Mouse (Mus musculus): ENCODE data around the gene Aif1.

DNA sequence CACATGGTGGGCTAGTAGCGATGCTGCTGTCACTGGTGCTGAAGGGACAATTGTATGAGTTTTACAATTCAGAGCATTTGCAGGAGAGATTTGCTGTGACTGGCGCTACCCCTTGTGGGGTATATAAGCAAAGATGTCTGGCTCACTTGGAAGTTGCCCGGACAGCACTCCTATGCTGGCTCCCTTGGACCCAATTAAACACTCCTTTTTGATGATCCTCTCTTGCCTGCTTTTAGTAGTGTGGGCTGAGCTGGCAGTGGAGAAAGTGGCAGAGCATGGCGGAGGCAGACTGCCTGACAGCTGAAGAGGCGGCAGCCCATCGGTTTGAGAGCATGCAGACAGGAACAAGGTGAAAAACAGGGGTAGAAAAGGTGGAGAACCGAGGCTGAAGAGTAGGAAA, 8.1 kb downstream of the Aif1 start:
- TF ChIP-seq CTCF (IDR thresholded peaks at IDR 0.05; ENCODE audit: extremely low read depth, insufficient read depth, low read length) (no peak), POLR2A (IDR thresholded peaks at IDR 0.05; ENCODE audit: extremely low read depth, insufficient read depth, low read length) (no peak)
